Mouse (Mus musculus) midbrain, embryonic 14.5 days (tissue): ENCODE results near the gene Fcgr1. TPM values are rescaled to one million over a fixed set of nuclear protein-coding genes. Genes with fewer than 3 reads are reported as not detected.
"Not testable (repeated sequence)": the region's sequence is repeated elsewhere in the genome, so short reads cannot be mapped to it uniquely, and the experiment has no call there.

Experiments used
- ATAC-seq: fragments of 200-750 bp; cut with Nextera tagmentation; 2 replicates; pipeline ENCODE4 v1.8.0; 2017; ENCODE audit warnings: moderate number of reproducible peaks, moderate library complexity; ENCODE audit not compliant: low FRiP score, low TSS enrichment
- DNase-seq: peaks from one replicate; pipeline ENCODE4 v3.0.0-alpha.2; 2015
- H3K27ac ChIP-seq: fragments of 300-500 bp; sonication (generic); replicated peaks from 2 replicates; pipeline ENCODE4 v1.5.1; 2014; ENCODE audit warnings: mild to moderate bottlenecking, low read depth, low read length, moderate library complexity
- H3K27me3 ChIP-seq: fragments of 300-500 bp; sonication (generic); 2 replicates; pipeline ENCODE4 v1.6.1; 2014; ENCODE audit warnings: low read length, control low read depth, mixed read lengths; ENCODE audit not compliant: control insufficient read depth, insufficient read depth
- H3K36me3 ChIP-seq: fragments of 300-500 bp; sonication (generic); 2 replicates; pipeline ENCODE4 v1.6.1; 2014; ENCODE audit warnings: low read length, control low read depth; ENCODE audit not compliant: control insufficient read depth, insufficient read depth
- H3K4me1 ChIP-seq: fragments of 300-500 bp; sonication (generic); 2 replicates; pipeline ENCODE4 v1.6.1; 2014; ENCODE audit warnings: mild to moderate bottlenecking, antibody characterized with exemption, low read length, control low read depth; ENCODE audit not compliant: control insufficient read depth, insufficient read depth
- H3K4me2 ChIP-seq: fragments of 300-500 bp; sonication (generic); 2 replicates; pipeline ENCODE4 v1.6.1; 2014; ENCODE audit warnings: mild to moderate bottlenecking, low read length, moderate library complexity
- H3K4me3 ChIP-seq: fragments of 300-500 bp; sonication (generic); replicated peaks from 2 replicates; pipeline ENCODE4 v1.5.1; 2014; ENCODE audit warnings: low read depth, low read length
- H3K9ac ChIP-seq: fragments of 300-500 bp; sonication (generic); replicated peaks from 2 replicates; pipeline ENCODE4 v1.6.1; 2014; ENCODE audit warnings: mild to moderate bottlenecking, low read length, moderate library complexity
- H3K9me3 ChIP-seq: fragments of 300-500 bp; sonication (generic); 2 replicates; pipeline ENCODE4 v1.6.1; 2016; ENCODE audit warnings: low read length, control low read depth, mixed read lengths; ENCODE audit not compliant: control insufficient read depth
- WGBS: fragments of 180-500 bp; shearing (Covaris S2); extraction: QIAGEN DNeasy Blood & Tissue Kit; methylation state at CpG from one replicate; pipeline ENCODE4 v1.1.7; 2014; 5-methylcytosine and 5-hydroxymethylcytosine counted together
- polyA plus RNA-seq: library from polyadenylated mRNA; unstranded; fragments of >200 nt; fragmentation: Nextera tagmentation; extraction: Ambion mirVana; gene quantifications from 2 replicates; pipeline ENCODE4 v1.2.1, GENCODE M21; 2014

Fcgr1 gene
- polyA plus RNA-seq, 1 experiment from 2014 or later = 4.8 TPM

DNA sequence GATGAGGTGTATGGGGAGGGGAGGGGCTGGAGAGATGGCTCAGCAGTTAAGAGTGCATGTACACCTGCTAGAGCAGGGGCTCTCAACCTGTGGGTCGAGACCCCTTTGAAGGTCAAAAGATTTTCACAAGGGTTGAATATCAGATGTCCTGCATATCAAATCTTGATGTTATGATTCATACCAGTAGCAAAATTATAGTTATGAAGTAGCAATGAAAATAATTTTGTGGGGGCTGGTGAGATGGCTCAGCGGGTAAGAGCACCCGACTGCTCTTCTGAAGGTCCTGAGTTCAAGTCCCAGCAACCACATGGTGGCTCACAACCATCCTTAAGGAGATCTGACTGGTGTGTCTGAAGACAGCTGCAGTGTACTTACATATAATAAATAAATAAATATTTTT, 3.0 kb downstream of the Fcgr1 start:
- not testable (repeated sequence) for H3K9ac ChIP-seq, H3K27me3 ChIP-seq, ATAC-seq, H3K9me3 ChIP-seq, DNase-seq, H3K4me2 ChIP-seq, H3K36me3 ChIP-seq, H3K27ac ChIP-seq, H3K4me3 ChIP-seq, H3K4me1 ChIP-seq
- 97% methylated on average over 3 of the region's 3 CpGs for whole genome bisulfite sequencing

DNA sequence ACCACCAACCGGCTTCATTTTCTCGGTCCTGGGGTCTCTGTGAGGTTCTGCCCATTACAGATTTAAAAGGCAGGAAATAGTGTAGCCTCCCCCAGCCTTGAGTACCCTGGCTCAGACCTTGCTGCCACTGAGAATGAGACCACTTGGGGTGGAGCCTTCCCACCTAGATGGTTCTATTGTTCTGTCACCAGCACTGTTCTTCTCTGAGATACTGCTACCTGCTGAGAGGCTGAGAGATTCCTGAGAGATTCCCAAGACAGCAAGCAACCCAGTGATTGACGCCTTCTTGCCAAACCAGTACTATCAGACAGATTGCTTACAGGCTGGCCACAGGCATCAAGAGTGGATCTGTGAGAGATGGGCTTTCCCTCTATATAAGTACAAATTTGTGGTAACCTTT, 4.6 kb downstream of the Fcgr1 start:
- Histone ChIP-seq H3K4me1 (no peaks in the 10 kb centered on the region), H3K27me3 (no peaks in the 10 kb centered on the region), H3K9me3 (no peaks in the 10 kb centered on the region), H3K4me2 (no peak overlapping the region), H3K27ac (no peak overlapping the region), H3K9ac (no peak overlapping the region), H3K4me3 (no peak overlapping the region), H3K36me3 (no peaks in the 10 kb centered on the region)
- WGBS = 76% methylated on average over 3 of the region's 3 CpGs
- DNase-seq (no peak), ATAC-seq (no peak)

DNA sequence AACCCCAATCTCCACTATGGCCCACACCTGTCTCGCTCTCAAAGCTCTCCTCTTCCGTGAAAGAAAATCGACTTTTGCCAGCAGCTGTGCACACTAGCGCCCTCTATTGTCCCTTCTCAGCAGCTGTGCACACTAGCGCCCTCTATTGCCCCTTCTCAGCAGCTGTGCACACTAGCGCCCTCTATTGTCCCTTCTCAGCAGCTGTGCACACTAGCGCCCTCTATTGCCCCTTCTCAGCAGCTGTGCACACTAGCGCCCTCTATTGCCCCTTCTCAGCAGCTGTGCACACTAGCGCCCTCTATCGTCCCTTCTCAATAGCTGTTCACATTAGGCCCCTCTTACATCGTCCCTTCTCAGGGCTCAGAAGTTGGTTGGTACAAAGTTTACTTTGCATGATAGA, 6.4 kb downstream of the Fcgr1 start:
- WGBS = 92% methylated on average over 11 of the region's 11 CpGs
- not testable (repeated sequence) for H3K27me3 ChIP-seq, H3K4me2 ChIP-seq, ATAC-seq, H3K27ac ChIP-seq, H3K4me3 ChIP-seq, H3K9ac ChIP-seq, H3K9me3 ChIP-seq, H3K36me3 ChIP-seq, DNase-seq, H3K4me1 ChIP-seq

DNA sequence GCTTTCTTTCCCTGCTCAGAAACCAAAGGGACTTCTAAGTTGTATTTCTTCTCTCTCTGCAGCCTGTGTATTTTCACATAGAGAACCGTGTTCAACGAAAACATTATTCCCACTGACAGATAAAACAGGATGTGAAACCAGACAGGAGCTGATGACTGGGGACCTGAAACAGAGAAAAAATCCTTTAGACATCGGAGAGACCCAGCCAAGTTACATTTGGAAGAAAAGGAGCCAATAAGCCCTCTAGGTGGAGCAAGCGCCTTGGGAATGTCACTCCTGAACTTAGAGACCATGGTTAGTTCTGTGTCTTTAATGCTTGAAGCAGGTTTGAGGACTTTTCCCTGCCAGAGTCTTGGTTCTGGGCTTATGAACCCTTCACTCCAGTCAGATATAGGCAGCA, 9.3 kb downstream of the Fcgr1 start:
- no peak overlapping the region for H3K9ac ChIP-seq
- H3K9me3 ChIP-seq = no peaks in the 10 kb centered on the region
- H3K4me2 ChIP-seq = no peak overlapping the region
- DNase-seq (peak; percentile 72), ATAC-seq (no peak)
- H3K27me3 ChIP-seq = no peaks in the 10 kb centered on the region; the same call in 1 of the 2 replicates
- H3K4me3 ChIP-seq = no peak overlapping the region
- H3K4me1 ChIP-seq = no peaks in the 10 kb centered on the region
- H3K36me3 ChIP-seq = no peaks in the 10 kb centered on the region
- no peak overlapping the region for H3K27ac ChIP-seq
- WGBS = 30% methylated on average over 4 of the region's 4 CpGs

DNA sequence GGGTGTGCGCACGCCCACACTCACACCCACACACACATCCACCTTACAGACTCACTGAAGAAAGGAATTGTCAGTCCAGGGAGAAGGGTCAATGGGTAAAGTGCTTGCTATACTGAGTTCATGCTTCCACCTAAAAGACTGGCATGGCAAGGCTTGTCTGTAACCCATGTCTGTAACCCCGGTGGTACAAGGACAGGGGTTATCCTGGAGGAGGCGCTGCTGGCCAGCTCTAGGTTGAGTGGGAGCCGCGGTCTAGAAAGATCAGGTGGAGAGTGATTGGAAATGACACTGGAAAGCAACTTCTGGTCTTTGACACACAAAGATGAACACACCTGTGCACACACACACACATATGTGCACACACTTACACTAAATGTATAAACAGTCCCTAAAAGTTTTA, 13.1 kb downstream of the Fcgr1 start:
- H3K27ac ChIP-seq = no peak overlapping the region
- ATAC-seq (no peak), DNase-seq (no peak)
- WGBS = 50% methylated on average over 6 of the region's 6 CpGs
- H3K9me3 ChIP-seq = no peaks in the 10 kb centered on the region
- no peaks in the 10 kb centered on the region for H3K36me3 ChIP-seq
- H3K9ac ChIP-seq = no peak overlapping the region
- 0 out of 2 replicates have a peak, but pooled peaks cover 4% of the 10 kb centered on the region for H3K4me1 ChIP-seq
- no peak overlapping the region for H3K4me3 ChIP-seq
- no peaks in the 10 kb centered on the region; the same call in 1 of the 2 replicates for H3K27me3 ChIP-seq
- H3K4me2 ChIP-seq = no peak overlapping the region

DNA sequence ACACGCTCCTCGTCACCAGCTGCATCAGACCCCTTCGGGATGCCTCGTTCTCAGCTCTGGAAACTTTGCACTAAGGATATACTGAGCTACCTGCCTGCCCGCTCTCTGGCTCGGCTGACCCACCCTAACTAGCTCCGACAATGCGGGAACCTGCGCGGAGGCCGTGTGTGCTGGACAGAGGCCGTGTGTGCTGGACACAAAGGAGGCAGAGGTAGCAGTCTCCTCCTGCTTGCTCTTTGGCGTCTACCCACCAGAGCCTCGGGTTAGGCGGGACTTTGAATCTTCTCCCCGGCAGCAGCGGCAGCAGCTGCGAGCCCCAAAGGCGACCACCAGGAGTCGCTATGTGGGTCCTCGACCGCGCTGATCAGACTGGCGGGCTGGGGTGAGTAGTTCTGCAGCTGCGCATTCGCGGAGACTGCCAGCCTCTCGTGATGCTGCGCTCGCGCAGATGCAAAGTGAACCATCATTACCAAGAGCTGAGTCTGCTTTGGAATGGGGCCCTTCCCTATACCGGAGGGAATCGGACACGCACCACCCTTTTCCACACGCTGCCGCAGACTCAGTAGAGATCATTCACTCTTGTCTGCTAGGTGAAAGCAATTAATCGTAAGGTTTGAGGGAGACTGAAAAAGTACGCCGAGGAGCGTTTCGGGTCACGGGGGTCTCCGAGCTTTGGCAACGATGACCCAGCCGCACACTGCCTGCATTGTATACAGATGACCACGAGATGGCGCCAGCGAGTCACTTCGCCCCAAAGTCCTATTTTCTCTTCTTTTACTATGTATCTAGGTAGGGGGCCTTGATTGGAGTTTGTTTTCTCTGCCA, 15.8 kb downstream of the Fcgr1 start:
- Histone ChIP-seq H3K9me3 (no peaks in the 10 kb centered on the region), H3K4me3 (peak overlapping the region; percentile 46), H3K27me3 (no peaks in the 10 kb centered on the region; the same call in 1 of the 2 replicates), H3K4me2 (peak overlapping the region; percentile 68), H3K36me3 (no peaks in the 10 kb centered on the region), H3K27ac (peak overlapping the region; percentile 88), H3K4me1 (0 out of 2 replicates have a peak, but pooled peaks cover 4% of the 10 kb centered on the region), H3K9ac (peak overlapping the region; percentile 55)
- DNase-seq = peak; percentile 96
- WGBS = under 1% methylated on average over 49 of the region's 49 CpGs
- peak; percentile 96 for ATAC-seq

DNA sequence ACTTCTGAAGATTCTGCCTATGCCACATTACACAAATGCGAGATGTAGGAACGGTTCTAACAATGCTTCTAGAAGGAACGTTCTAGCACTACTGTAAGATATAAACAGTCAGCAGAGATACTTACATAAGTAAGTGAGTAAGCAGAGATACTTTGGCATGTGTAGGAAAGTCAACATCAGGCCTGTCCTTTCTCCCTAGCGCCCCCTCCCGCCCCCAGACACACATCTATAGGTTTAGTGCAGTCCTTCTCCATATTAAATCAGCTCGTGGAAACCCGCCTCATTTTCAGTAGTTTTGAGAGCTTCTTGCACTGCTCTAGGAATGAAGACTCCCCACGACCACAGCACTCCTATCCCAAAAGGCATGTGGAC, 16.4 kb downstream of the Fcgr1 start:
- Histone ChIP-seq H3K9ac (peak overlapping the region; percentile 55), H3K4me2 (peak overlapping the region; percentile 68), H3K4me3 (peak overlapping the region; percentile 46), H3K27me3 (no peaks in the 10 kb centered on the region), H3K27ac (peak overlapping the region; percentile 57; the same call in 1 of the 2 replicates), H3K9me3 (no peaks in the 10 kb centered on the region), H3K4me1 (0 out of 2 replicates have a peak, but pooled peaks cover 4% of the 10 kb centered on the region), H3K36me3 (no peaks in the 10 kb centered on the region)
- DNase-seq (peak; percentile 51), ATAC-seq (0 out of 2 replicates have a peak, but pooled peaks have one; percentile 4)
- WGBS = 15% methylated on average over 8 of the region's 8 CpGs

DNA sequence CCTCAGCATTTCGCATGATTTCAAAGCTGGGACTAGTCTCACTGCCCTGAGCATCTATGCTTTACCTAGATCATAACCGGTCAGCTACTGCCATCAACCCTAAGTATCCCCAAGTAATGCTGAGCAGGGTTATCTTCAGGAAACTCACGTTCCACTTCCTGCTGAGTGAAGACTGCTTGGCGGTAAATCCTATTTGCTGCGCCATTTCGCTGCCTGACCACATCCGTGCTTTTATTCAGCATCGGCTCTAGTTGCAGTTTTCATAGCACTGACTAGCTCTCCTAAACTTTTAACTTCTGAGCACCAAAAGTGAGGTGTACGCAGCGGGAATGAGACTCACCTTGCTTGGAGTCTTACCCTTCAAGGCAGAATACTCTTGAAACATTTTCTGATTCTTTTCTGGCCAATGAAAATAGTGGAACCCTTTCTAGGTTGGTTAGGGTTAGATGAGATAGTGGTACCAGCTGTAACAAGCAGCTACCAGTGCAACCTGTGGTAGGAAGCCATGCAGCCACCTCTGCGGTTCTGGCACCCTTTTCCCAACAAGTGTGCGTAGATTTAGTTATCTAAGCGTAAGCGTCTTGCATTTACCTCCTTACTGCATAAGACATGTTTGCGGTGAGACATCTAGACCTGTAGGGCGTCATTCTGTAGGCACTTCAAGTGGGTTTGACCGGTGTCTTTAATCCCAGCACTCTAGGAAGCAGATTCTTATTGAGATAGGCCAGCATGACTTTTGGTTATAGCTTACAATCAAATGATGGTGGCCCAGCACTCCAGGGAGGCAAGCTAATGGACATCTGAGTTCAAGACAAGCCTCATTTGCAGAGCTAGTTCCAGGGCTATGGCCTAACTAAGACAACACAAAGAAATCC, 19.9 kb downstream of the Fcgr1 start:
- 88% methylated on average over 17 of the region's 17 CpGs for WGBS
- Histone ChIP-seq H3K4me1 (0 out of 2 replicates have a peak, but pooled peaks cover 7% of the 10 kb centered on the region), H3K9ac (no peak overlapping the region), H3K4me2 (no peak overlapping the region), H3K27ac (no peak overlapping the region), H3K27me3 (no peaks in the 10 kb centered on the region), H3K36me3 (no peaks in the 10 kb centered on the region), H3K9me3 (no peaks in the 10 kb centered on the region), H3K4me3 (no peak overlapping the region)
- no peak for ATAC-seq
- no peak for DNase-seq
